14 mouse cellular contexts compared by ENCODE assay signal in genomic region chr12:100508668-100509067, GRCm38 (mm10). TPM values are rescaled to one million over a fixed set of nuclear protein-coding genes. Genes with fewer than 3 reads are reported as not detected.
DNase-seq lines count a peak whose midpoint lies in the region; ATAC-seq and TF ChIP-seq lines count a peak whose summit lies in the region.
"Had no signal": no experiment of that assay in that cellular context is flagged by ENCODE, and none has a peak within 500 bp of the region (broad histone marks: within the 10 kb centered on the region; RNA-seq: fewer than 3 reads in every experiment).

No protein-coding gene starts in this region.

- peak; percentile 62 for ATAC-seq in liver, embryonic 12.5 days
- no peak for ATAC-seq in forebrain, embryonic 14.5 days
- ATAC-seq in hindbrain, postnatal 0 days = no peak
- ATAC-seq: intestine, postnatal 0 days had no signal

- no peak overlapping the region for H3K4me2 ChIP-seq in liver, embryonic 12.5 days
- H3K4me2 ChIP-seq in forebrain, embryonic 14.5 days (ENCODE audit: low read length) = no peak overlapping the region
- no peak overlapping the region for H3K4me2 ChIP-seq in hindbrain, postnatal 0 days (ENCODE audit: low read depth, low read length)

- no peak overlapping the region for H3K9ac ChIP-seq in liver, adult 2 months (ENCODE audit: low read depth, low read length)
- no peak overlapping the region for H3K9ac ChIP-seq in liver, embryonic 12.5 days
- no peak overlapping the region for H3K9ac ChIP-seq in forebrain, embryonic 14.5 days (ENCODE audit: low read length)
- no peak overlapping the region for H3K9ac ChIP-seq in hindbrain, postnatal 0 days (replicated peaks; ENCODE audit: low read length)

- no peaks in the 10 kb centered on the region for H3K36me3 ChIP-seq in liver, adult 2 months (ENCODE audit: control insufficient read depth, insufficient read depth, low read length)
- H3K36me3 ChIP-seq in liver, embryonic 12.5 days = peaks cover 20% of the 10 kb centered on the region; the same call in 1 of the 2 replicates
- H3K36me3 ChIP-seq in forebrain, embryonic 14.5 days (ENCODE audit: control insufficient read depth, insufficient read depth, low read length) = peaks cover 3% of the 10 kb centered on the region; the same call in 1 of the 2 replicates
- H3K36me3 ChIP-seq in hindbrain, postnatal 0 days (ENCODE audit: insufficient read depth, low read length) = 0 out of 2 replicates have a peak, but pooled peaks cover 4% of the 10 kb centered on the region

- TF ChIP-seq CTCF in liver, adult 2 months (IDR thresholded peaks at IDR 0.05; ENCODE audit: low read depth, low read length) = no peak
- TF ChIP-seq CTCF in bone marrow, adult 2 months (IDR thresholded peaks at IDR 0.05; ENCODE audit: control insufficient read depth, insufficient read depth, low read length) = no peak
- TF ChIP-seq CTCF in hindbrain, postnatal 0 days (IDR thresholded peaks at IDR 0.05; ENCODE audit: low read depth) = no peak

- H3K4me1 ChIP-seq in liver, adult 2 months (ENCODE audit: control insufficient read depth, insufficient read depth, low read length) = peaks cover 12% of the 10 kb centered on the region
- H3K4me1 ChIP-seq in bone marrow, adult 2 months (ENCODE audit: control insufficient read depth, insufficient read depth, low read length) = peaks cover 1% of the 10 kb centered on the region; the same call in 1 of the 2 replicates
- H3K4me1 ChIP-seq in liver, embryonic 12.5 days = peaks cover 55% of the 10 kb centered on the region
- H3K4me1 ChIP-seq in forebrain, embryonic 14.5 days (ENCODE audit: control insufficient read depth, insufficient read depth, low read length) = no peaks in the 10 kb centered on the region
- H3K4me1 ChIP-seq in hindbrain, postnatal 0 days (ENCODE audit: insufficient read depth, low read length) = 0 out of 2 replicates have a peak, but pooled peaks cover 2% of the 10 kb centered on the region

- WGBS in liver, adult 2 months = 85% methylated on average over 5 of the region's 5 CpGs
- WGBS in bone marrow, adult 2 months = 26% methylated on average over 5 of the region's 5 CpGs
- whole genome bisulfite sequencing in liver, embryonic 12.5 days (ENCODE audit: insufficient replicate concordance) = 10% methylated on average over 5 of the region's 5 CpGs
- 95% methylated on average over 5 of the region's 5 CpGs for WGBS in forebrain, embryonic 14.5 days
- WGBS in hindbrain, postnatal 0 days = 91% methylated on average over 5 of the region's 5 CpGs

- H3K79me2 ChIP-seq in liver, adult 2 months (ENCODE audit: control insufficient read depth, insufficient read depth, low read length) = peaks cover 35% of the 10 kb centered on the region; the same call in 1 of the 2 replicates

- H3K27me3 ChIP-seq in liver, adult 2 months (ENCODE audit: control insufficient read depth, insufficient read depth, low read length) = no peaks in the 10 kb centered on the region
- no peaks in the 10 kb centered on the region for H3K27me3 ChIP-seq in liver, embryonic 12.5 days (replicated peaks)
- H3K27me3 ChIP-seq in forebrain, embryonic 14.5 days (replicated peaks; ENCODE audit: control insufficient read depth, insufficient read depth, low read length) = no peaks in the 10 kb centered on the region
- H3K27me3 ChIP-seq in hindbrain, postnatal 0 days (ENCODE audit: insufficient read depth, low read length) = no peaks in the 10 kb centered on the region

- no peaks in the 10 kb centered on the region for H3K9me3 ChIP-seq in liver, embryonic 12.5 days (replicated peaks)
- H3K9me3 ChIP-seq in forebrain, embryonic 14.5 days (replicated peaks; ENCODE audit: control insufficient read depth, low read length) = no peaks in the 10 kb centered on the region
- no peaks in the 10 kb centered on the region for H3K9me3 ChIP-seq in hindbrain, postnatal 0 days (ENCODE audit: low read length)
- H3K9me3 ChIP-seq: midbrain, embryonic 10.5 days had no signal

- H3K4me3 ChIP-seq in liver, adult 2 months (ENCODE audit: insufficient read depth, low read depth, low read length) = no peak overlapping the region
- H3K4me3 ChIP-seq in bone marrow, adult 2 months (replicated peaks; ENCODE audit: control insufficient read depth, low read depth, low read length) = no peak overlapping the region
- H3K4me3 ChIP-seq in liver, embryonic 12.5 days = no peak overlapping the region
- no peak overlapping the region for H3K4me3 ChIP-seq in forebrain, embryonic 14.5 days (ENCODE audit: low read depth, low read length)
- H3K4me3 ChIP-seq in hindbrain, postnatal 0 days (ENCODE audit: low read length) = no peak overlapping the region
- H3K4me3 ChIP-seq: erythroblast, embryonic 14.5 days; midbrain, embryonic 10.5 days; myocyte had no signal

- no peak for DNase-seq in liver, adult 2 months (ENCODE audit: extremely low read depth, low read depth, low spot score)
- DNase-seq in liver = no peak
- peak; percentile 35 for DNase-seq in naive thymus-derived CD4-positive, alpha-beta T cell, adult 2 months (ENCODE audit: low read depth)
- DNase-seq in forebrain, embryonic 14.5 days (ENCODE audit: low spot score) = no peak
- no peak for DNase-seq in hindbrain, postnatal 0 days (ENCODE audit: low spot score)
- DNase-seq: cerebellum, adult 2 months; kidney, postnatal 25 days; thymus, postnatal 25 days had no signal

- no peak for TF ChIP-seq POLR2A in liver, adult 2 months (IDR thresholded peaks at IDR 0.05; ENCODE audit: extremely low read depth, insufficient read depth, low read length)
- no peak for TF ChIP-seq POLR2A in bone marrow, adult 2 months (IDR thresholded peaks at IDR 0.05; ENCODE audit: borderline replicate concordance, control insufficient read depth, low read depth, low read length)

- H3K27ac ChIP-seq in liver, adult 2 months (replicated peaks; ENCODE audit: insufficient read depth, low read depth, low read length) = peak overlapping the region; percentile 52; the same call in 1 of the 2 replicates
- H3K27ac ChIP-seq in bone marrow, adult 2 months (ENCODE audit: control insufficient read depth, insufficient read depth, low read depth, low read length, poor library complexity) = peak overlapping the region; percentile 8; the same call in 1 of the 2 replicates
- 0 out of 2 replicates have a peak overlapping the region, but pooled peaks have one; percentile 73 for H3K27ac ChIP-seq in liver, embryonic 12.5 days
- no peak overlapping the region for H3K27ac ChIP-seq in forebrain, embryonic 14.5 days (ENCODE audit: low read depth, low read length)
- H3K27ac ChIP-seq in hindbrain, postnatal 0 days = no peak overlapping the region
- H3K27ac ChIP-seq: midbrain, embryonic 10.5 days had no signal

RNA-seq across cellular contexts. Expression of gene Ttc7b, which starts 12.0 kb away (rescaled TPM):
- 7.7 and 10.1 TPM in 2 replicates for total RNA-seq in liver, adult 2 months (2014; rRNA removed)
- 10.7 and 10.9 TPM in 2 replicates for polyA plus RNA-seq in liver, adult 2 months (2012; rRNA removed)
- 2.9 and 26.5 TPM in 2 replicates for polyA plus RNA-seq in bone marrow, adult 2 months (2011; ENCODE audit: insufficient read depth, insufficient read length, low replicate concordance, missing spikeins)
- 2.2 and 3.1 TPM in 2 replicates for polyA plus RNA-seq in liver, embryonic 12.5 days (2016; fragmentation: Nextera tagmentation; extraction: Ambion mirVana)
- polyA plus RNA-seq in forebrain, embryonic 14.5 days (2014; fragmentation: Nextera tagmentation; extraction: Ambion mirVana) = 6.0 and 6.3 TPM in 2 replicates
- total RNA-seq in hindbrain, postnatal 0 days (2014; rRNA removed) = 45.6 and 51.2 TPM in 2 replicates
- polyA plus RNA-seq in hindbrain, postnatal 0 days (2015; fragmentation: Nextera tagmentation; extraction: Ambion mirVana) = 8.3 and 8.6 TPM in 2 replicates

Comparison
In these comparisons a context has a peak if more than half of its experiments do, and no peak if none do; other contexts are left out.
1. H3K27ac ChIP-seq: peak in liver, adult 2 months (single experiment), bone marrow, adult 2 months (single experiment) and liver, embryonic 12.5 days (single experiment); none in forebrain, embryonic 14.5 days (single experiment) and hindbrain, postnatal 0 days (single experiment).